Comparison of ENCODE assay signal across 8 mouse cellular contexts in the genomic region with DNA sequence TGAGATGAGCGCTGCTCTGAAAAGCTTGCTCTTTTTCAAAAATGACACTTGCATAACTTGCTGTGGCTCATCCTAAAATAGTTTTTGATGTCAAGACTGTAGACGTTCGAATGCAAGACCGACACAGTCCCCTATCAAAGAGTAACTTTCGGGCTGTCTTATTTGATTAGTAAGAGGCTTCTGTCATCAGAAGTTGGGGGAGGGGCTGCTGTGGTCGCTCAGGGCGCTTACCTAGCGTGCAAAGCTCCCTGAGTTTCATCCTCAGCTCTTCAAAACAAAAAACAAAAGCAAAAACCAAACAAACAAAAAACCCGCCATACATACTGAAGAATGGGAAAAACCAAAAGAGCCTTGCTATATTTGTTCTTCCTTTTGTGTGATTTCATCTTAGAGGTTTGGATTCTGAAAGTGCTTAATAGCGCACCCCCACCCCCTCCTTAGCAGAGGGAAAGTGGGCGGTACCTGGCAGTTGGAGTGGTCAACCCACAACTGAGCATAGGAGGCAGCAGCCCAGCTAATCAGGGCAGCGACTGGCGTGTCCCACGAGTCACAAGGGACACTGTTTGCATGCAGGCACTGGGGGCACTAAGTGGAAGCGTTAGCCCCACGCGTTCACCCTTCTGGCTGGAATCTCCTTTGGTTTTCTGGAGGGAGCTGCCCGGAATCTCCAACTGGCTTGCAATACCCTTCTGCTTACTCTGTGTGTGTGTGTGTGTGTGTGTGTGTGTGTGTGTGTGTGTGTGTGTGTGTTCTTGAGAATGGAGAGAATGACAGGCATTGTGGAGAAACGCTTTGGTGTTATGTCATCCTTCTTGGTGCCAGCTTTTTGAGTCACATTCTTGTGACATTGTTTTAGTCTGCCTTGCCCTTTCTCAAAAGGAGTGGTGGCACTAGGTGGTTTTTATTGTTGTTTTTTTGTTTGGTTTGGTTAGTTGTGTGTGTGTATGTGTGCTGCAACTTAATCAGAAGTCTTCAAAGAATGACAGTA. TPM values are rescaled to one million over a fixed set of nuclear protein-coding genes. Genes with fewer than 3 reads are reported as not detected.
A peak's percentile ranks its signal among the peaks of the same experiment; 100 is the strongest.
DNase-seq lines count a peak whose midpoint lies in the region; ATAC-seq and TF ChIP-seq lines count a peak whose summit lies in the region.

No protein-coding gene starts in this region.

- H3K36me3 ChIP-seq in erythroblast, embryonic 14.5 days (ENCODE audit: control insufficient read depth): no peaks in the 10 kb centered on the region
- H3K36me3 ChIP-seq in heart, embryonic 12.5 days: no peaks in the 10 kb centered on the region
- H3K36me3 ChIP-seq in kidney, postnatal 0 days (ENCODE audit: insufficient read depth, low read length): no peaks in the 10 kb centered on the region
- H3K36me3 ChIP-seq in liver, embryonic 14.5 days (replicated peaks; ENCODE audit: control insufficient read depth, insufficient read depth, low read depth): no peaks in the 10 kb centered on the region
- no peaks in the 10 kb centered on the region for H3K36me3 ChIP-seq in neural tube, embryonic 11.5 days (ENCODE audit: control insufficient read depth, insufficient read depth, low read length)
- H3K36me3 ChIP-seq in stomach, postnatal 0 days (ENCODE audit: control insufficient read depth, insufficient read depth, low read length): no peaks in the 10 kb centered on the region

- 3% methylated on average over 19 of the region's 19 CpGs for WGBS in heart, embryonic 12.5 days
- WGBS in kidney, postnatal 0 days: 2% methylated on average over 19 of the region's 19 CpGs
- WGBS in liver, embryonic 14.5 days (ENCODE audit: insufficient replicate concordance): 4% methylated on average over 19 of the region's 19 CpGs
- WGBS in neural tube, embryonic 11.5 days: 4% methylated on average over 19 of the region's 19 CpGs
- WGBS in stomach, postnatal 0 days: 3% methylated on average over 19 of the region's 19 CpGs

- TF ChIP-seq EP300 in liver, embryonic 14.5 days (IDR thresholded peaks at IDR 0.05; ENCODE audit: low read depth): no peak
- TF ChIP-seq EP300 in stomach, postnatal 0 days (optimal IDR thresholded peaks at IDR 0.05): no peak

- peaks cover 5% of the 10 kb centered on the region; the same call in 1 of the 2 replicates for H3K27me3 ChIP-seq in erythroblast, embryonic 14.5 days (ENCODE audit: control insufficient read depth)
- no peaks in the 10 kb centered on the region for H3K27me3 ChIP-seq in heart, embryonic 12.5 days (replicated peaks)
- H3K27me3 ChIP-seq in kidney, postnatal 0 days (ENCODE audit: insufficient read depth, low read length): no peaks in the 10 kb centered on the region
- H3K27me3 ChIP-seq in liver, embryonic 14.5 days (ENCODE audit: control insufficient read depth, insufficient read depth, low read length): no peaks in the 10 kb centered on the region
- peaks cover 3% of the 10 kb centered on the region; the same call in 1 of the 2 replicates for H3K27me3 ChIP-seq in neural tube, embryonic 11.5 days (ENCODE audit: control insufficient read depth, insufficient read depth, low read length)
- H3K27me3 ChIP-seq in stomach, postnatal 0 days (ENCODE audit: control insufficient read depth, insufficient read depth, low read length): no peaks in the 10 kb centered on the region

- H3K9ac ChIP-seq in heart, embryonic 12.5 days: peak overlapping the region; percentile 71
- peak overlapping the region; percentile 49; the same call in 1 of the 2 replicates for H3K9ac ChIP-seq in kidney, postnatal 0 days (ENCODE audit: low read depth, low read length)
- peak overlapping the region; percentile 71 for H3K9ac ChIP-seq in liver, embryonic 14.5 days (replicated peaks)
- H3K9ac ChIP-seq in neural tube, embryonic 11.5 days (ENCODE audit: low read length): peak overlapping the region; percentile 33
- H3K9ac ChIP-seq in stomach, postnatal 0 days (ENCODE audit: low read length): peak overlapping the region; percentile 50; the same call in 1 of the 2 replicates

- H3K4me1 ChIP-seq in bone marrow macrophage, adult 2 months (ENCODE audit: control insufficient read depth, insufficient read depth, low read length): peaks cover 4% of the 10 kb centered on the region
- H3K4me1 ChIP-seq in erythroblast, embryonic 14.5 days (ENCODE audit: control insufficient read depth): peaks cover 21% of the 10 kb centered on the region
- H3K4me1 ChIP-seq in heart, embryonic 12.5 days (replicated peaks): peaks cover 10% of the 10 kb centered on the region
- 0 out of 2 replicates have a peak, but pooled peaks cover 4% of the 10 kb centered on the region for H3K4me1 ChIP-seq in kidney, postnatal 0 days (replicated peaks; ENCODE audit: insufficient read depth, low read length)
- H3K4me1 ChIP-seq in liver, embryonic 14.5 days (replicated peaks; ENCODE audit: control insufficient read depth in 2 of 2, insufficient read depth in 2 of 2, low read length in 1 of 2): peaks cover 5 to 8% of the 10 kb centered on the region in 2 experiments
- peaks cover 5% of the 10 kb centered on the region; the same call in 1 of the 2 replicates for H3K4me1 ChIP-seq in neural tube, embryonic 11.5 days (ENCODE audit: control insufficient read depth, insufficient read depth, low read length)
- H3K4me1 ChIP-seq in stomach, postnatal 0 days (replicated peaks; ENCODE audit: control insufficient read depth, insufficient read depth): no peaks in the 10 kb centered on the region

- TF ChIP-seq CTCF in bone marrow macrophage, adult 2 months (IDR thresholded peaks at IDR 0.05; ENCODE audit: low read depth, low read length): no peak
- TF ChIP-seq CTCF in kidney, postnatal 0 days (IDR thresholded peaks at IDR 0.05; ENCODE audit: low read depth): no peak
- TF ChIP-seq CTCF in liver, embryonic 14.5 days (IDR thresholded peaks at IDR 0.05; ENCODE audit: low read depth): no peak
- no peak for TF ChIP-seq CTCF in stomach, postnatal 0 days (IDR thresholded peaks at IDR 0.05; ENCODE audit: low read depth)

- DNase-seq in CD4-positive helper T cell, adult 2 months (ENCODE audit: low read depth, low spot score): peak; percentile 51
- DNase-seq in kidney, postnatal 0 days (ENCODE audit: low spot score): peak; percentile 60
- peak; percentile 20 to 25 (median 23) for DNase-seq in liver, embryonic 14.5 days (ENCODE audit: low read depth in 3 of 3, low spot score in 3 of 3)
- DNase-seq in neural tube, embryonic 11.5 days (ENCODE audit: low spot score): peak; percentile 36
- DNase-seq in stomach, postnatal 0 days (ENCODE audit: low spot score): peak; percentile 55

- peak overlapping the region; percentile 65 for H3K27ac ChIP-seq in bone marrow macrophage, adult 2 months (ENCODE audit: insufficient read depth, low read depth, low read length)
- H3K27ac ChIP-seq in heart, embryonic 12.5 days (ENCODE audit: poor library complexity, severe bottlenecking): peak overlapping the region; percentile 65
- H3K27ac ChIP-seq in kidney, postnatal 0 days: no peak overlapping the region
- no peak overlapping the region for H3K27ac ChIP-seq in liver, embryonic 14.5 days
- H3K27ac ChIP-seq in neural tube, embryonic 11.5 days (ENCODE audit: low read depth, low read length): no peak overlapping the region
- no peak overlapping the region for H3K27ac ChIP-seq in stomach, postnatal 0 days (replicated peaks)

- TF ChIP-seq POLR2A in bone marrow macrophage, adult 2 months (IDR thresholded peaks at IDR 0.05; ENCODE audit: borderline replicate concordance, low read depth, low read length): no peak

- H3K4me2 ChIP-seq in heart, embryonic 12.5 days: peak overlapping the region; percentile 85
- peak overlapping the region; percentile 99 for H3K4me2 ChIP-seq in kidney, postnatal 0 days (ENCODE audit: low read length)
- peak overlapping the region; percentile 99 for H3K4me2 ChIP-seq in liver, embryonic 14.5 days (ENCODE audit: low read depth)
- peak overlapping the region; percentile 95 for H3K4me2 ChIP-seq in neural tube, embryonic 11.5 days (ENCODE audit: low read depth)
- H3K4me2 ChIP-seq in stomach, postnatal 0 days (replicated peaks; ENCODE audit: low read depth): peak overlapping the region; percentile 97

- H3K4me3 ChIP-seq in bone marrow macrophage, adult 2 months (ENCODE audit: insufficient read depth, low read length): peak overlapping the region; percentile 91
- peak overlapping the region; percentile 72 for H3K4me3 ChIP-seq in erythroblast, embryonic 14.5 days (replicated peaks)
- peak overlapping the region; percentile 56 for H3K4me3 ChIP-seq in heart, embryonic 12.5 days
- peak overlapping the region; percentile 66 for H3K4me3 ChIP-seq in kidney, postnatal 0 days (replicated peaks; ENCODE audit: low read depth, low read length)
- peak overlapping the region; percentile 61 to 64 for H3K4me3 ChIP-seq in liver, embryonic 14.5 days (ENCODE audit: insufficient read depth in 1 of 2, low read depth in 2 of 2, low read length in 2 of 2)
- H3K4me3 ChIP-seq in neural tube, embryonic 11.5 days (ENCODE audit: low read depth, low read length): peak overlapping the region; percentile 59
- peak overlapping the region; percentile 66 for H3K4me3 ChIP-seq in stomach, postnatal 0 days (ENCODE audit: low read depth, low read length)

- H3K9me3 ChIP-seq in erythroblast, embryonic 14.5 days (ENCODE audit: control insufficient read depth, low read length): no peaks in the 10 kb centered on the region
- no peaks in the 10 kb centered on the region for H3K9me3 ChIP-seq in heart, embryonic 12.5 days (replicated peaks)
- H3K9me3 ChIP-seq in kidney, postnatal 0 days (replicated peaks; ENCODE audit: low read length): no peaks in the 10 kb centered on the region
- no peaks in the 10 kb centered on the region for H3K9me3 ChIP-seq in liver, embryonic 14.5 days (ENCODE audit: control insufficient read depth, low read length)
- H3K9me3 ChIP-seq in neural tube, embryonic 11.5 days (ENCODE audit: control insufficient read depth, low read length): no peaks in the 10 kb centered on the region
- H3K9me3 ChIP-seq in stomach, postnatal 0 days (ENCODE audit: control insufficient read depth, low read length): no peaks in the 10 kb centered on the region

- peak; percentile 68 for ATAC-seq in heart, embryonic 12.5 days (ENCODE audit: insufficient number of reproducible peaks, low FRiP score)
- peak; percentile 61; the same call in 1 of the 2 replicates for ATAC-seq in kidney, postnatal 0 days (replicated peaks; ENCODE audit: low FRiP score, low read depth)
- peak; percentile 29 for ATAC-seq in liver, embryonic 14.5 days (ENCODE audit: insufficient read depth)
- ATAC-seq in neural tube, embryonic 11.5 days (ENCODE audit: insufficient read depth, low FRiP score, low TSS enrichment): 0 out of 2 replicates have a peak, but pooled peaks have one; percentile 48
- ATAC-seq in stomach, postnatal 0 days (ENCODE audit: low FRiP score, low TSS enrichment): peak; percentile 66

RNA-seq across cellular contexts. Expression of a gene that starts 1.0 kb away (rescaled TPM):
- 70.3 and 82.0 TPM in 2 replicates for polyA plus RNA-seq in bone marrow macrophage, adult 2 months (2012; ENCODE audit: insufficient read depth, insufficient read length, missing spikeins)
- 0.13 and 0.57 TPM in 2 replicates for polyA plus RNA-seq in erythroblast, embryonic 14.5 days (2012)
- polyA plus RNA-seq in heart, embryonic 12.5 days (2016; fragmentation: Nextera tagmentation; extraction: Ambion mirVana): 53.2 and 56.0 TPM in 2 replicates
- polyA plus RNA-seq in kidney, postnatal 0 days (2015; fragmentation: Nextera tagmentation; extraction: Ambion mirVana): 44.5 and 49.0 TPM in 2 replicates
- polyA plus RNA-seq in liver, embryonic 14.5 days (2012; rRNA removed): 7.4 and 14.0 TPM in 2 replicates
- polyA plus RNA-seq in liver, embryonic 14.5 days (2014; fragmentation: Nextera tagmentation; extraction: Ambion mirVana): 18.6 and 19.3 TPM in 2 replicates
- 98.1 and 102 TPM in 2 replicates for polyA plus RNA-seq in neural tube, embryonic 11.5 days (2014; fragmentation: Nextera tagmentation; extraction: Ambion mirVana)
- 19.9 and 21.1 TPM in 2 replicates for polyA plus RNA-seq in stomach, postnatal 0 days (2015; fragmentation: Nextera tagmentation; extraction: Ambion mirVana)

RNA-seq across cellular contexts. Expression of a gene that starts 36.4 kb away (rescaled TPM):
- polyA plus RNA-seq in bone marrow macrophage, adult 2 months (2012; ENCODE audit: insufficient read depth, insufficient read length, missing spikeins): 7.0 and 9.8 TPM in 2 replicates
- polyA plus RNA-seq in erythroblast, embryonic 14.5 days (2012): 0.13 and 0.42 TPM in 2 replicates
- polyA plus RNA-seq in heart, embryonic 12.5 days (2016; fragmentation: Nextera tagmentation; extraction: Ambion mirVana): 12.2 and 13.6 TPM in 2 replicates
- 10.8 and 12.1 TPM in 2 replicates for polyA plus RNA-seq in kidney, postnatal 0 days (2015; fragmentation: Nextera tagmentation; extraction: Ambion mirVana)
- polyA plus RNA-seq in liver, embryonic 14.5 days (2012; rRNA removed): 4.0 and 5.6 TPM in 2 replicates
- 2.5 and 3.5 TPM in 2 replicates for polyA plus RNA-seq in liver, embryonic 14.5 days (2014; fragmentation: Nextera tagmentation; extraction: Ambion mirVana)
- 19.1 and 21.9 TPM in 2 replicates for polyA plus RNA-seq in neural tube, embryonic 11.5 days (2014; fragmentation: Nextera tagmentation; extraction: Ambion mirVana)
- polyA plus RNA-seq in stomach, postnatal 0 days (2015; fragmentation: Nextera tagmentation; extraction: Ambion mirVana): 7.1 and 9.1 TPM in 2 replicates

Comparison
In these comparisons a context has a peak if more than half of its experiments do, and no peak if none do; other contexts are left out.
1. H3K27ac ChIP-seq: peak in bone marrow macrophage, adult 2 months (single experiment) and heart, embryonic 12.5 days (single experiment); none in kidney, postnatal 0 days (single experiment), liver, embryonic 14.5 days (single experiment), neural tube, embryonic 11.5 days (single experiment) and stomach, postnatal 0 days (single experiment).
2. Peak in every context shown above with its lines, with median percentiles within 50 percentile points of each other: DNase-seq, H3K4me3 ChIP-seq, ATAC-seq, H3K4me2 ChIP-seq and H3K9ac ChIP-seq.